Mouse (Mus musculus) olfactory bulb, adult 2 months (tissue): ENCODE measurements around the gene Ubn2. TPM values are rescaled to one million over a fixed set of nuclear protein-coding genes. Genes with fewer than 3 reads are reported as not detected.

Source experiments
- H3K27ac ChIP-seq: fragments of 200-500 bp; 2 replicates; pipeline ENCODE4 v1.5.1; 2012; ENCODE audit warnings: low read depth, low read length; ENCODE audit not compliant: insufficient read depth
- H3K4me1 ChIP-seq: fragments of 200-500 bp; 2 replicates; pipeline ENCODE4 v1.6.1; 2012; ENCODE audit warnings: low read length; ENCODE audit not compliant: control insufficient read depth, insufficient read depth
- H3K4me3 ChIP-seq: fragments of 200-500 bp; 2 replicates; pipeline ENCODE4 v1.5.1; 2012; ENCODE audit warnings: mild to moderate bottlenecking, low read depth, low read length, moderate library complexity; ENCODE audit not compliant: insufficient read depth
- CTCF ChIP-seq: fragments of 200-500 bp; IDR thresholded peaks from 2 replicates; pipeline ENCODE4 v1.5.1; 2012; ENCODE audit warnings: low read depth, mild to moderate bottlenecking, low read length, moderate library complexity; ENCODE audit not compliant: insufficient read depth
- POLR2A ChIP-seq: fragments of 200-500 bp; IDR thresholded peaks from 2 replicates; pipeline ENCODE4 v1.6.1; 2012; ENCODE audit warnings: mild to moderate bottlenecking, low read depth, low read length, moderate library complexity; ENCODE audit not compliant: insufficient read depth
- WGBS: fragments of 180-500 bp; shearing (Covaris S2); methylation state at CpG from one replicate; pipeline ENCODE4 v1.1.7; 2018; 5-methylcytosine and 5-hydroxymethylcytosine counted together
- polyA plus RNA-seq: library from polyadenylated mRNA; stranded (reverse); fragments of >200 nt; gene quantifications from 2 replicates; pipeline ENCODE4 v1.2.4, GENCODE M21; 2012; ENCODE audit warnings: low replicate concordance; ENCODE audit not compliant: missing spikeins, insufficient read depth, insufficient read length

The Ubn2 gene
- polyA plus RNA-seq, 1 experiment, result not detected

GRCm38 (mm10) chr6:38550250-38551061 lies 116.7 kb downstream of the Ubn2 start:
- H3K27ac ChIP-seq, result peak overlapping the region; percentile 97
- no peak for TF ChIP-seq CTCF
- TF ChIP-seq POLR2A, result no peak
- H3K4me3 ChIP-seq, result peak overlapping the region; percentile 87
- WGBS, result 1% methylated on average over 28 of the region's 28 CpGs
- peaks cover 3% of the 10 kb centered on the region; the same call in 1 of the 2 replicates for H3K4me1 ChIP-seq

- Histone ChIP-seq H3K27ac (peak within 1 kb of the TSS; percentile 98), H3K4me1 (peaks cover 3% of the 10 kb centered on the region; the same call in 1 of the 2 replicates), H3K4me3 (peak within 1 kb of the TSS; percentile 87)
- WGBS, result under 1% methylated on average over 98 of the region's 98 CpGs
- TF ChIP-seq CTCF, result no peak
- peak; percentile 67; the same call in 1 of the 2 replicates for TF ChIP-seq POLR2A
These were observed 117.6 kb downstream of the Ubn2 start, which contains the start of gene Luc7l2 for GRCm38 (mm10) chr6:38551062-38551988. TSS of gene Luc7l2 (plus strand) at chr6:38551334.

- WGBS, result under 1% methylated on average over 32 of the region's 32 CpGs
- peaks cover 3% of the 10 kb centered on the region; the same call in 1 of the 2 replicates for H3K4me1 ChIP-seq
- H3K4me3 ChIP-seq, result peak overlapping the region; percentile 79
- H3K27ac ChIP-seq, result peak overlapping the region; percentile 44; the same call in 1 of the 2 replicates
- TF ChIP-seq POLR2A (no peak), CTCF (no peak)
These were observed 118.4 kb downstream of the Ubn2 start for GRCm38 (mm10) chr6:38551989-38552635.

- TF ChIP-seq CTCF (no peak), POLR2A (no peak)
- Histone ChIP-seq H3K27ac (no peak overlapping the region), H3K4me3 (no peak overlapping the region), H3K4me1 (peaks cover 3% of the 10 kb centered on the region; the same call in 1 of the 2 replicates)
- WGBS, result 10% methylated on average over 5 of the region's 5 CpGs
These were observed 118.9 kb downstream of the Ubn2 start for GRCm38 (mm10) chr6:38552636-38553000.

Other genes starting within 250 kb of the Ubn2 start
- not detected in 2 replicates for gene D630045J12Rik, start 179.9 kb upstream of the Ubn2 start, polyA plus RNA-seq
- gene Zc3hav1l, start 134.7 kb upstream of the Ubn2 start, polyA plus RNA-seq, result not detected in 2 replicates
- gene Zc3hav1, start 79.3 kb upstream of the Ubn2 start, polyA plus RNA-seq, result not detected in 2 replicates
- not detected in 2 replicates for gene Ttc26, start 52.5 kb upstream of the Ubn2 start, polyA plus RNA-seq
- not detected in 2 replicates for gene Fmc1, start 99.6 kb downstream of the Ubn2 start, polyA plus RNA-seq
- gene Luc7l2, start 117.4 kb downstream of the Ubn2 start, polyA plus RNA-seq, result 128 TPM in 1 of 2 replicates, not detected in the other
- not detected in 2 replicates for gene Klrg2, start 203.3 kb downstream of the Ubn2 start, polyA plus RNA-seq
- gene Clec2l, start 229.1 kb downstream of the Ubn2 start, polyA plus RNA-seq, result not detected in 2 replicates